Mouse (Mus musculus): Measurements from ENCODE around the gene Asb4.
A peak's percentile ranks its signal among the peaks of the same experiment; 100 is the strongest.

DNA sequence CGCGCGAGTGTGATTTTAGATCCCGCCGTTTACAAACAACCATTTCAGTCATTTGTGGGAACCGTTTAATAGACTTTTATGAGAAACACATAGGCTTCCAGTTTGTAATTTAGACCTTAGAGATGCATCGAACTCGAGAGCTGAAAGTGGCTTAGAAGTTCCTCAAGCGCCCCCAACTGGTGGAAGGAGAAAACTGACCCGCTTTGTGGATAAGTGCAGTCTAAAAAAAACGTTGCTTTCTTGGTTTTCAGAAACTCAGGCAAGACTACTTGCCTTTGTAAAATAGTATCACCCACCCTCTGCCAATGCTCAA is 948 bp downstream of the Asb4 start:
- TF ChIP-seq CTCF (IDR thresholded peaks at IDR 0.05; ENCODE audit: borderline replicate concordance, extremely low read depth, insufficient read depth, insufficient read length) = peak; percentile 74
- TF ChIP-seq POLR2A (IDR thresholded peaks at IDR 0.05; ENCODE audit: borderline replicate concordance, extremely low read depth, insufficient read depth, insufficient read length, poor library complexity, severe bottlenecking) = no peak
